Mouse (Mus musculus): ENCODE results near the gene Wdr90.

The Wdr90 gene

DNA sequence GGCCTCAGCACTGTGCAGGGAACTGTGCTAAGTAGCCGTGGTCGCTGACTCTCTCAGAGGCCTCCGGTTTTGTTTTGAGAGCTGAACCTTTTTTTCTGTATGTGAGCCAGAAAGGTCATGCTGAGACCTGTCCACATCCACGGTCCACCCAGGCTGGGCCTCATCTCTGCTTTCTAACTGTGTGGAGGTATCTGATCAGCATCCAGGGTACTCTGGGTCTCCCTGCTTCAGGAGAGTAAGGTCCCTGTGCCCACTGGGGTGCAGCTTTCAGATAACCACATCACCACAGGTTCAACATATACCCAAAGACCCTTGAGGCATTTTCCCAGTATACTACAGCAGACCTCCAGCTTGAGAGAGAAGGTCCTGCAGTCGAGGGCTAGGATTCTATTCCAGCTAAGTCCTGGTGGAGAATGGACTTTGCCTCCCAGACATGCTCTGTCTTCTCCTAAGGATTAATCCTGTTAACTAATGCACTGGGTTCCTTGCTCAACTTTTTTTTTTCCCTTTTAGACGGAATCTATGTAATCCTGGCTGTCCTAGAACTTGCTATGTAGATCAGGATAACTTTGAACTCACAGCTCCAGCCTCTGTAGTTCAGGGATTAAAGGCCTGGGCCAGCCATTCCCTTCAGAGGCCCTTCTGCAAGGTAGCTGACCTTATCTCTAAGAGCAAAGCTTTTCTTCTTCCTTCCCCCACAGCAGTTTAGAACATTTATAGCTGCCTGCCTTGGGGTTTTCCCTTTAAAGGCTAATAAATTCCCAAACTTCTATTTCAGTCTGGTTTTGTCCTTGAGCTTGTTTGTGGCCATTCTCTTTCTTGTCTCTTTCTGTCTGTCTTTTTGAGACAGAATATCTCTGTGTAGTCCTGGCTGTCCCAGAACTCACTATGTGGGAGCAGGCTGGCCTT, 657 bp upstream of the Wdr90 start:
- in situ Hi-C loops (cut with MboI, MseI), result loop anchor here (25.0 kb wide), 1 partner anchor 1400 kb away; the partner anchor contains the start of genes Bricd5, E4f1 and Pgp

DNA sequence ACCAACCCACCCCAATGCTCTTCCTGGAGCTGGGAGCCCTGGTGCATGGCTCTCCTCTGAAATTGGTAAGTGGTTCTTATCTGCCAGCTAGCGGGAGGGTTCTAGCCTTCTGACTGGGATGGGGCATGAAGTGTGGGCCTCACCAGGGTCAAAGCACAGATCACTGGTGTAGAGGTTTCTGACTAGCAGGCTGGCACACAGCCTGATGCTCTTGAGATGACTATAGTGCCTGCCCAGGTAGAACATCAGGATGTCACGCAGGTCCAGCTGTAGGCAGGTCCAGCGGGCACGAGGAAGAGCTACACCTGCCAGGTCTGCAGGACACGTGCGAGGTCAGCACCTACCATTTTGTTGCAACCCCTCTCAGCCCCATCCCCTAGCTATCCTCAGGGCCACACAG, 1.1 kb downstream of the Wdr90 start:
- in situ Hi-C loops (cut with MboI, MseI), result loop anchor here (25.0 kb wide), 1 partner anchor 1398 kb away; the partner anchor contains the start of genes Bricd5, E4f1 and Pgp

DNA sequence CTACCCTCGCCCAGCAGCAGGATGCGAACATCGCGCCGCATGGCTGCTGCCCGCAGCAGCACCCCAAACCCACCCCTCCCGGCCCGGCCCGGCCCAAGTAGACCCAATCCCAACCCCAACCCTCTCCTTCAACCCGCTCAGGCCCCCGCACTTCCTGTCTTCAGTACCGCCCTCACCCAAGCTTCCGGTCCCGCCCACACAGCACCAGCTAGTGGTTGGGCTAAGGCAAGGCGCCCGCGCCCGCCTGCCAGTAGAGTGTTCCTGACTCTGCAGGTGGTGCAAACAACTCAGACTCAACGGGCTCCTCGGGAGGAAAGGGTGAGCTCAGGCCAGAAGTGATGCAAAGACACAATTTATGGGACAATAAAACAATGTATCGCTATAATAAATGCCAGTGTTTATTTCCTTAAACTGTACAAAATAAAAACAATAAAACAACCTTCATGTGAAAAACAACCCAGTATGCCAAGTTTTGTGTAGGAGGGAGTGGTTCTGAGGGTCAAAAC, 16.9 kb downstream of the Wdr90 start, which contains the start of gene Rhot2:
Gene Rhot2 (minus strand): TSS at position 456 of the 506 bp plus-strand sequence.
- in situ Hi-C loops (cut with MboI, MseI), result loop anchor here (25.0 kb wide), 1 partner anchor 1993 kb away; the partner anchor contains the start of gene Snrpc

DNA sequence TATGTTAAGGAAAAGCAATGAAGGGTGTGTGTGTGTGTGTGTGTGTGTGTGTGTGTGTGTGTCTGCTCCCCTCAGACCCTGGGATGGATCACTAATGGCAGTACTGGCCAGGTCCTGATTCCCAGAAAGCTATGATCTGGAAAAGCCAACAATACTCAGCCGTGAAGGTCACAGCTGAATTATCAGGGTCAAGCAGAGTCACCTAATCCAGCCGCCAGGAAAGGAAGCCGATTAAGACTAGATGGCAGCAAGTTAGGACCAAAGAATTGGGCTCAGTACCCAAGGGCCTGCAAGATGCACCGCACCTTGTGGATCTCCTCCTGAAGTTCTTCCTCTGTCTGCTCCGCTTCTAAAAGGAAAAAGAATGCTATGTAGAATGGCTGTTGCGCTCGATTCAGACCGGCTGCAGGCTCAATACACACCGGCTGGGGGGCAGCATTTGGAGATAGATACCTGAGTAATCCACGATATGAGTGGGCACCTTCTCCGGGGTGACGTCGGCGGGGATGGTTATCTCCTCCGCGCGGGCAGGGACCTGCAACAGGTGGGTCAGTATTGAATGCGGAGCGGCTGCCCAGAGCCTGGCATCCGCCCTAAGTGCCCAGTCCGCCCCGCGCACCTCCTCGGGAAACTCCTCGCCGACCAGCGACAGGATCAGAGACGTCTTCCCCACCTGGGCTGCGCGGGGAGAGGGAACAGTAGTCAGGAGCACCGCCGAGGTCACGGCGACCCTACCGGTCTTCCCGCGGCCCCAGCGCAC, 17.5 kb downstream of the Wdr90 start:
- in situ Hi-C loops (cut with MboI, MseI), result loop anchor here (25.0 kb wide), 1 partner anchor 1993 kb away; the partner anchor contains the start of gene Snrpc

DNA sequence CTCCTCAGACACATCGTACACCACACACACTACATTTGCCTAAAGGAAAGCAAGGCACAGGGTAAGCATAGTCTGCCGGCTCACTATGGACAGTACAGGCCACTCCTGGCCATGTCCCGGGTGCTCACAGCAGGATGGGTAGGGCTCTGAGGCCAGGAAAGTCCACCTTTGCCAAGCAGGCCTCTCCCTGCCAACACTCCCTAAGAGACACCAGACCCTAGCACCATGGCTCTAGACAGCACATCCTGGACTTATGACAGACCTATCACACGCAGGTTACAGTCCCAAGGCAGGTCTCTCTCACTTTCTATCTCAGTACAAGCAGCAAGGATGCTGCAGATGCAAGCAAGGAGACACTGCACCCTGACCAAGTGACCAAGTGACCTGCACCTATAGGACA, 18.2 kb downstream of the Wdr90 start:
- in situ Hi-C loops (cut with MboI, MseI), result loop anchor here (25.0 kb wide), 1 partner anchor 1994 kb away; the partner anchor contains the start of gene Snrpc

DNA sequence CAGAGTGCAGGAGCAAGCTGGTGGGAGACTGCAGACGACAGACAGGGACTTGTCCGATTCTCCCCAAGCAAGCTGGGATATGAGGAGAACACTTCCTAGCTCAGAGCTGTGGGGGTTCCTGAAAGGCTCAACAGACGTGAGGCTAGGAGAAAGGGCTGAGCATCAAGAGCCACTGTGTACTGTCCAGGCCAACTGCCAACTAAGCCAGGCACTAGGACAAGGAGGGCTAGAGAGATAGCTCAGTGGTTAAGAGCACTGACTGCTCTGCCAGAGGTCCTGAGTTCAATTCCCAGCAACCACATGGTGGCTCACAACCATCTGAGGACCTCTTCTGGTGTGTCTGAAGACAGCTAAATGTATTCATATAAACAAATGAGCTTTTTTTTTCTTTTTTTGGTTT, 18.8 kb downstream of the Wdr90 start:
- in situ Hi-C loops (cut with MboI, MseI), result loop anchor here (25.0 kb wide), 1 partner anchor 1995 kb away; the partner anchor contains the start of gene Snrpc

DNA sequence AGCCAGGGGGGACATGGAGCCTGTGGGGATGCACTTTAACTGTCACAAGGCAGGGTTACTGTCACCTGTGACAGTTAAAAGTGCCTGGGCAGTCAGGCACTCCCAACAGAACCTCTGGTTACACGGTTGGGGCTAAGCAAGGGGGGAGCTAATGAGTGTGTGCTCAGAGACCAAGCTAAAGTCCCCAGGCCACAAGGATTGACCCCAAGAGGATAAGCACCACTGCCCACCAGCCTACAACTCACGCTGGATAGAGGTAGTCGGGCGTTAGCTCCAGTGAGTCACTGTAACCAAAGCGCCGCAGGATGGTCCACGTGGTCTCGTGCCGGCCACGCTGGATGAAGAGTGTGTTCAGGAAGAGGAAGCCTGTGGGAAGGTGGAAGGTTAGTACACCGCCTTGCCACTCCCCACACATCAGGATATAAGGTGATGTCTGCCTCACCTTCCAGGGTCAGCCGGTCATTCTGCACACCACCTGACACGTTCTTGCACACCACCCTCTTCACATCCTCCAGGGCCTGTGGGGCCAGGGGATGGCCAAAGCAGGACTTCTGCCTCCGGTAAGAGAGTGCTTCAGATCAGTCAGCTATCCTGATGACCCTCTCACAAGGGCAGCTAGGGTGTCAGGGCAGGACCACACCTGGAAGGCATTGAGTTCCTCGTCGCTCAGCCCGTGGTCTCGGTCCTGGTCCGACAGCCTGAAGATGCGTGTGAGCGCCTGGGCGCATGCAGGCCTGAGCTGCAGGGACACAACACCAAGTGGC, 20.0 kb downstream of the Wdr90 start, which contains the start of gene Gm20683:
Gene Gm20683 (minus strand): TSS at position 647 of the 764 bp plus-strand sequence.
- in situ Hi-C loops (cut with MboI, MseI), result loop anchor here (25.0 kb wide), 1 partner anchor 1996 kb away; the partner anchor contains the start of gene Snrpc

DNA sequence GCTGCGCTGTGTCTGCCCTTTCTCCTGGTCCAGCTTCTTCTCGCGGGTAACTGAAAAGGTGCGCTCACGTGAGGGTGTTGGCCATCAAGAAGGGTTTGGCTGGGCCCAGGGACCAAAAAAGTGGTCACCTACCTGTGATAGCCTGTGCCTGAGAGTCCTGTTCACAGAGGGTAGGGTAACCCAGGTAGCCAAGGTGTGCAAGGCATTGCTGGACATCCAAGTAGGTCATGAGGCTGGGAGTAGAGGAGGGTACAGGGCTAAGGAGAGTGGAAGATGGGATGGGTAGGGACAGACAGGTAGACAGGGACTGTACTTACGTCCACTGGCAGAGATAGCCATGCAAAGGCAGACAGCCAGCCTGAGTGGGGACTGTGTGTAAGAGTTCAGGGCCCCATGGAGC, 20.8 kb downstream of the Wdr90 start:
- in situ Hi-C loops (cut with MboI, MseI), result loop anchor here (25.0 kb wide), 1 partner anchor 1997 kb away; the partner anchor contains the start of gene Snrpc

DNA sequence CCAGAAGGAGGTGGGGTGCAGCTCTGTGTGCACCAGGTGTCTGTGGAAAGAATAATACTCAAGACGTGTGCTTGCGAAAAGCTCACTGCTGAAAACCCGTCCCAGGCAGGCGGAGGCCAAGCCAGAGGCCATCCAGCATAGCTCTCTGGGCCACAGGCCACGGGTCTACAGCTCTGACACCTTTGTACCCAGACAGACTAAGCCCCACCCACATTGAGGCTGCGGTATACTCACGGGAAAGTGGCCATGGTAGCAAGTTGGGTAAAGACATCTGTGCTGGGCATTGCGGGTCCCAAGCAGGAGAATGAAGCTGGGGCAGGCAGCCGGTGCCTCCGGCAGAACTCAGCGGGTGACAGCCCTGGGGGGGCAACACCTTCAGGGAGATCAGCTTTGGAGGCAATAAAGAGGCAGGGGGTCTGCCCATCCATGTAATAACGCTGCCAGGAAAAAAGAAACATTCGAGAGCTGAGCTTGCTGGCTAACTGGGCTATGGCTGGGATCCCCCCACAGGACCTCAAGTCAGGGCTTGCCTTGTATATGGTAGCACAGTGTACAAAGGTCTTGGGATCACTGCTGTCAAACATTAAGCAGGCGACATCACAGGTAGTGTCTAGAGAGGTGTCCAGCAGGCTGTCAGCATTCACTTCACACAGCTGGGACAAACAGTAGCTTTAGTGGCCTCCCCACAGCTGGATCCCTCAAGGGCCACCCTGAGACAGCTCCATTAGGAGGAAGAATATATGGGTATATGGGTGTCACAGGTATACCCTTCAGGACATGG, 21.7 kb downstream of the Wdr90 start:
- in situ Hi-C loops (cut with MboI, MseI), result loop anchor here (10.0 to 25.0 kb wide), 2 partner anchors 1835 to 1998 kb away; partner anchors contain the start of gene Snrpc

DNA sequence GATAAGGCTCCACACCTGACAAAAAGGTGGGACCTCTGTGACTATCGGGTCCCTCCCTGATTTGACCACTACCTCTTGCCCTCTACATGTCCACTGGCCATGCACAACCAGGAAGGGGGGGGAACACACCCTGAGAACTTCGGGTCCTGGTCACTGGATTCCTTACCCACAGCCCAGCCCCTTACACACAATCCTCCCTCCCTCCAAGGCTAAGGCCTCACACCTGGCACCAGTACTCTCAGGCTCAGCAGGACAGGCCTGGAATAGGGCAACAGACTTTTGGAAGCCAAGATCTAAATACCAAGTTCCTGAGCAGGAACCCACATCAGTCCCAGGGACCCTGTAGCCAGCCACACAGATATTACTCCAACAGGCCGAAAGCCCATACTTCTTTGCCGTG, 22.4 kb downstream of the Wdr90 start:
- in situ Hi-C loops (cut with MboI, MseI), result loop anchor here (10.0 to 25.0 kb wide), 2 partner anchors 1834 to 1998 kb away; partner anchors contain the start of gene Snrpc

DNA sequence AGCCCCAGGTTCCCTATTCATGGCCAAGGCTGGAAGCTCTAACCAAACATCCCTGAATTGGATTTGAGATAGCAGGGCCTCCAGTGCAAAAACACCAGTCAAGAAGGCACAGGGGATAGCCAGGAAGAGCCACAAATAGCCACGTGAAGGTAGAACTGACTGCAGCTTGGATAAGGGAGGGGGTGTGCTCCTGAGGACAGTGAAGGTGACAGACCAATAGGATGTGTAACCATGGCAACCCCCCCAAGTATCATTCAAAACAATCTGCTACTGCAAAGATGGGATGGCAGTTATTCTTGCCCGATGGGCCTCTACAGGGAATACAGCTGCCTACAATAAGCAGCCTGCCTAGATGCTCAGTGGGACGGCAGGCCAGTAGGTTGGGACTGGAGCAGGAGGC, 23.8 kb downstream of the Wdr90 start:
- in situ Hi-C loops (cut with MboI, MseI), result loop anchor here (10.0 to 25.0 kb wide), 2 partner anchors 1833 to 2000 kb away; partner anchors contain the start of gene Snrpc

DNA sequence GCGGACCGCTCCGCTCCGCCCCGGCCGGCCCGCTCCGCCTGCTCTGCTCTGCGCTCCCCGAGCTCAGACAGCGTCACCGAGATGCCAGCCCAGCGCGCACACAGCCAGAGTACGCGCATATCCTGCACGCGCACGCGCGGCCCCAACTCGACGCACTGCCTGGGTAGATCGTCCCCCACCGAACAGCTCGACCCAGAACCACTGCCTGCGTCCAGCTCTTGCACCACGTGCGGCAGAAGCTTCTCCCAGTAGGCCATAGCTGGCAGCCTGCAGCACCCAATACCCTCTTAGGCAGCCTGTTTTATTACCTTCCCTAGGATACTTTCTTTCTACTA, 24.3 kb downstream of the Wdr90 start, which contains the start of gene Rhbdl1:
Gene Rhbdl1 (minus strand): TSS at position 220 of the 335 bp plus-strand sequence.
- in situ Hi-C loops (cut with MboI, MseI), result loop anchor here (10.0 to 25.0 kb wide), 2 partner anchors 1832 to 2000 kb away; partner anchors contain the start of gene Snrpc

DNA sequence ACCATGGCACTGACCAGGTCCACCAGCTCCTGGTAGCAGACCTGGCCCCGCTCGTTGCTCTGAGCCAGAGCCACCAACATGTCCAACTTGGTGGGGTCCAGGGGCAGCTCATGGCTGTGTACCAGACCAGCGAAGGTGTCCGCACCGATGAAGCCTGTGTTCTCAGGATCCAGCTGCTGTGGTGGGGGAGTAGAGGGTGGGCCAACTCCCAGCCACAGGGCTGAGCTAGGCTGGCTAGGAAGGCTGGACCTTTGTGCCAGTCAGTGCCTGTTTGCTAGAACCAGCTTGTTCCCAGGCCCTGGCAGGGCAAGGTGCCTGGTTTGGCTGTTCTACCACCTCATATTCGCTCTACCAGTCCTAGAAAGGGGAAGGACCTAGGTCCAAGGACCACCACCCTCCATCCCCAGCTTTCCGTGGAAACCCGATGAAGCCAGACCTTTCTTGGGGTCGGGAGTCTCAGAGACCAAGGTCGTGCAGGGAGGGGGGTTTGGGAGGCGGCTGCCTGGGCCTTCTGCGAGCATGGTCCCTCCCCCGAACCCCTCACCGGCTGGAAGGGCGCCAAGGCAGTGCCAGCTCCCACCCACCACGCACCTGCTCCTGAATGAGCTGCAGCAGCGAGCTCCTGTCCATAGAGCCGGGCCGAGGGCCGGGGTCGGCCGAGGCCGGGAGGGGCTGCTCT, 24.8 kb downstream of the Wdr90 start:
- in situ Hi-C loops (cut with MboI, MseI), result loop anchor here (10.0 to 25.0 kb wide), 2 partner anchors 1832 to 2001 kb away; partner anchors contain the start of gene Snrpc

DNA sequence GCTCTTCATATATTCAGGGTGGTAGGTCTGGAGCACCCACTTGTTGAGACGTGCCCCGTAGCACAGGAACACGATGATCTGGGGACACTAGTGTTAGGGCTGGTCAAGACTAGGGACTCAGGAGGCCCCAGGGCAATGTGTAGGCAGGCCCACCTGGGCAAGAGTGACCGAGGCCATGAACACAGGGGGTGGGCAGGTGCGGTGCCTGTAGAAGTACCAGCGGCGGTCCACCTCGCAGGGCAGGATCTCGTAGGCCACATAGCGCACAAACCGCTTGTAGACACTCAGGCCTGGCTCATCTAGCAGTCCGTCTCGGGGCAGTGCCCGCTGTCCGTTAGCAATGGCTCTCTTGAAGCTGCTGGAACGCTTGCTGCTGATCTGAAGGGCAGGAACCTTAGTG, 25.5 kb downstream of the Wdr90 start:
- in situ Hi-C loops (cut with MboI, MseI), result loop anchor here (10.0 to 25.0 kb wide), 2 partner anchors 1831 to 2001 kb away; partner anchors contain the start of gene Snrpc

DNA sequence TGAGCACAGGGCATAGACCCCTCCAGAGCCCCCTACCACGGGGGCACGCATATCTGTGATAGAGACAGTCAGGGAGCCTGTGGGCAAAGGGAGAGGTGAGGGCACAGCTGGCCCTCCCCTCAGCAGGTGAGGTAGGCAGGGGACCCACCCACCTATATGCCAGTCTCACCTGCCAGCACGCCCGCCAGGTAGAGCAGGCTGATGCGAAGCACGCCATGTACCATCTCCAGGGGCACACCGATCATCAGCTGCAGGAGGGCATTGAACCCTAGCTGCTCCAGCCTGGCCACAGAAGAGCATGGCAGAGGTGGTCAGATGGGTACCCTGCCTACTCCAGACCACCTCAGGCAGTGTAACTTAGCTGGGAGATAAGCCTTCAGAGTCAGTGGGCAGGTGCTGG, 26.0 kb downstream of the Wdr90 start:
- in situ Hi-C loops (cut with MboI, MseI), result loop anchor here (10.0 to 25.0 kb wide), 2 partner anchors 1830 to 2002 kb away; partner anchors contain the start of gene Snrpc

DNA sequence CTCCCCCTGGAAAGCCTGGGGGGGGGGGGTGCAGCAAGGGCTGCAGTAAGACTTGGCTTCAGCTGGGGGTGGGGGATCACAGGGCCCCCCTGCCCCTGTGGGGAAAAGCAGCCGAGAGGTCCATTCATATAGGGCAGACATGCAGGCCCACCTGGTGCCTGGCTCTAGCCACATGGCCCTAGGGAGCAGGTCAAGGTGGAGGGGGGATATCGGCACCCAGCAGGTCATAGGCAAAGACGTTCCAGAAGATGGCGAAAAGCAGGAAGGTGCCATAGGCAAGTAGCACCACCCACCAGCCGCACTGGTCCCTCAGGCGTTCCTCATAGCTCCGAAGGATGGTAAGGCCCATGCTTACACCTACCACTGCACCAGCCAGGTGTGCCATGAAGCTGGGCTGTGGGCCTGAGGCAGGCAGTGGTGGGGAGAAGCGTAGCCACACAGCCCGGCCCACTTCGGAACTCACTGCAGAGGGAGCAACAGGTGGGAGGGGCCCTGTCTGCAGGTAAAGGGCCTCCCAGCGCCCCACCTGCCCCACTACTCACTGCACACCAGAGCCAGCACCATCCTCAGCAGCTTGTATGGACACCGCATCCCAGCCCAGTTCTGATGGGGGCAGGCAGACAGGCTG, 26.6 kb downstream of the Wdr90 start:
- in situ Hi-C loops (cut with MboI, MseI), result loop anchor here (5.0 to 25.0 kb wide), 3 partner anchors 38 to 2003 kb away; partner anchors contain the start of gene Snrpc

DNA sequence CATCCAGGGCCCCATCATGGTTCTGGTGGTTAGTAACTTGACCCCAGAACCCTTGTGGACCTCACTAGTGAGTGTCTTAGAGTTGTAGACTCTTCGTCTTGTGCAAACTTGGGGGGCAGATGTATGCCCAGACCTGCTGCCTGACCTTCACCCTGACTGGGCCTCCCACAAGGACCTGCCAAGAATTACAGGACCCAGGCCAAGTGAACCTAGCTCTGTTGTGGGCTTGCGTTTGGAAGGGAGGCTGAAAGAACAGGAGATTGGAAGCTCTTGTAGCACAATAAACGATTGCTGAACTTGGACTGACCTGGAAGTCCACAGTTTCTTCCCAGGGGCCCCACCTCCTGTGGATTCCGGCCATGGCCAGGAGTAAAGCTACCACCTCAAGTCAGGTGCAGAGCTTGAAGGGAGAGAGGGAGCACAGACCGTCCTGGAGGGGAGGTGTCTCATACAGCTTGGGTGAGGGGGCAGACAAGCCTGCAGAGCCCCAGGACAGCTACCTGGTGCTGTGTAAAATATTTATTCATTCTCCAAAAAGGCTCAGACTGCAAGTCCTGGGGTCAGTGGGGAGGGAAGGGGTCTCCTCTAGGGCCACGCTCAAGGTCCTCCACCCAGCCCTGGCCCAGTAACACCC, 27.2 kb downstream of the Wdr90 start:
- in situ Hi-C loops (cut with MboI, MseI), result loop anchor here (5.0 to 25.0 kb wide), 3 partner anchors 38 to 2003 kb away; partner anchors contain the start of gene Snrpc
